Mouse (Mus musculus): Measurements from ENCODE around the gene Adamts8.

Adamts8 gene

DNA sequence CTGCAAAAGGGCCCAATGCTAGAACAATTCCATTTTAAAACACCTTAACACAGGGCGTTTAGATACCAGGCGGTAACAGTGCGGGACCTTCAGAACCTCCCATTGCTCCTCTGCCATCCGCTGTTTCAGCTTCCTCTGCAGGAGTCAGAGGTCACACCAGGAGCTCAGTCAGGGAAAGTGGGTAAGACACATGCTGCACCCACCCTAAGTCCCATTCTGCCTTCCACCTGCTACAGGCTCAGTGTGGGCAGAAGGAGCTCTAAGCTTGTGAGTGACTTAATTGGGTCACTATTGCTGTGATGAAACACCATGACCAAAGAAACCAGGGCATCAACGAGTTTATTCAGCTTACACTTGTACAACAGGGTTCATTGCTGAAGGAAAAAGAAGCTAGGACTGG, 50.7 kb downstream of the Adamts8 start:
- no peak for DNase-seq

DNA sequence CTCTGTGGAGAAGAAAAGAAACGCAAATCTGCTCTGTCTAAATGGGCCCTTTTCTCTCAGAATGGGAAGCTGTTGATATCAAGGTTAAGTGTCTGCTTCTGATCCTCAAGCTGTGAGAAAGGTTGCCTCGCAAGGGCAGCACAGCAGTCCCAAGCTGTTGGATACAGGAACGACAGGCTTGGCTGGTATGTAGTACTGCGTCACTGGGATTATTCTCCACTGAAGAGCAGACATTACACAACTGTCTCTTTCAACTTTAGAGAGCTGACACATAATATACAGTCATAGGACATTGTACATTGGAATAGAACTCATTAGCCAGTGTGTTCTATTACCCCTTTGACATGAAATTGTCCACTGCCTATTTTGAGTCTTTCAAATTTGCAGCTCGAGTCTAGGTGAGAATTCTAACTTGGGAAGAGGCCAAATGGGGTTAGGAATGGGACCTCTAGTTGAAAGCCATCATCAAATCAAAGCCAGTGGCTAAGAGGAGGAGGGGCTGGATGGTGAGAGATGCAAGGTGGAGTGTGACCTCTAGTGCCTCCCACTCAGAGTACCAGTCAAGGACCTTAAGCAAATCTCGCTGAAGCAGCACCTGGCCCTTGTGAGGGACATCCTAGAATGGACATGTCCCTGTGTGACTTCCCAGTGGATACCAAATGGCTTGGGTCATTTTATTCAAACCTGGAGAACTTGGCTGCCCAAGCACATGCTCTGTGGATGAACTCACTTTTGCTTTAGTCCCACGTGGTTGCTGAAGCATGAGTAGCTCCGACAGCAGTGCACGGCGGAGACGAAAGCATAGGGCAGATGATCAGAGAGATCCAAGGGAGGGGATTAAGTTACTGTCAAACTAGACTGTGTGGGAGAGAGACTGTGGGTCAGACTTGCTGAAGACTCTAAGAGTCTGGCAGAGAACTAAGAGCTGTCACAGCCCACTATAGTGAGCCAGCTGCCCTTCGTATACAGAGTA, 54.5 kb downstream of the Adamts8 start:
- DNase-seq, result no peak

DNA sequence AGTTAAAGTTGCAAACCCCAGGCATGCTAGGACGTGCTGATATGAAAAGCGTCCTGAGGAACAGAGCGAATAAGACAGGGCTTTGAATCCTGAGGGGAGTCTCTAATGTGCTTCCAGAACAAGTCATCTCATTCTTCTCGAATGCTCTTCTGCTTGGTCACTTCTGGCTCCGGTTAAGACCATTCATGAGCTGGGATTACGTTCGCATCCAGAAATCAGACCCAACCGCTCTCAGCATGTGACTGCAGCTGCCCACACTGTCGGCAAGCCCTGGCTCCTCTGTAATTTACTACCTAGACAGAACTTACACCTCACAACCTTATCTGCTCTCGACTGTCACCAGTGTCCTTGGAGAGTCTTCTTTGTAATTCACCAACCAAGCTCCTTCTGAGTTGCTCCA, 58.3 kb downstream of the Adamts8 start:
- no peak for DNase-seq

GRCm38 (mm10) chr9:31002528-31002927, 60.2 kb downstream of the Adamts8 start:
- DNase-seq, result no peak

- DNase-seq, result no peak
Observed at GRCm38 (mm10) chr9:31009334-31009733, 67.0 kb downstream of the Adamts8 start.

GRCm38 (mm10) chr9:31010040-31010439, 67.7 kb downstream of the Adamts8 start:
- no peak for DNase-seq

GRCm38 (mm10) chr9:31010749-31011148, 68.4 kb downstream of the Adamts8 start:
- DNase-seq, result no peak

DNA sequence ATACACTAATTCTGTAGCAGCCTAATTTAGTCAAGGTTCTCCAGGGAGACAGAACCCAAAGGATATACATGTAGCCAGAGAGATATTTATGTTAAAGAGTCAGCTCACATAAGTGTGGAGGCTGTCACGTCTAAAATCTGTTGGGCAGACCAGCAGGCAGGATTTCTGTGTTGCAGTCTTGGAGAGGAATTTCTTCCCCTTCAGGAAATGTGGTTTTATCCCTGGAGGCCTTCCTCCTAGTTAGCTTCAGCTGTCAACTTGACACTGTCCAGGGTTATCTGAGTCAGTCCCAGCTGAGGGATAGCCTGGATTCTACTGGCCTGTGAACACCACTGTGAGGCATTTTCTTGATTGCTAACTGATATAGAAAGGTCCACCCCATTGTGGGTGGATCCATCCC, 69.2 kb downstream of the Adamts8 start:
- no peak for DNase-seq

DNA sequence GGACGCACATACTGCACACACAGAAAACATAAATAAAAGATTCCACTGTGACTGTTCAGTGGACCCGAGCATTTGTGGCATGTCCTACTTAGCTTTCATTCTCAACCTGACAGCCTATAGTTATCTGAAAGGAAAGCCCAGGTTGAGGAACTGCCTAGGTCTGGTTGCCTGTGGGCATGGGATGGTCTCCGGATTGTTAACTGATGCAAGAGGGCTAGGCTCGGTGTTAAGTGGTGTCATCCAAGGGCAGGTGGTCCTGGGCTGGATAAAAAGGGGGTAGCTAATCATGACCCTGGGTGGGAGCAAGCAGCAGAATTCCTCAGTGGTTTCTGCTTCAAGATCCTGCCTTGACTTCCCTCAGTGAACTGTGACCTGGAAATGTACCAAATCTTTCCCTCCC, 70.3 kb downstream of the Adamts8 start:
- DNase-seq, result no peak

GRCm38 (mm10) chr9:31013415-31013814, 71.1 kb downstream of the Adamts8 start:
- DNase-seq, result no peak

All from liver (tissue).